Mouse (Mus musculus) hindbrain, embryonic 11.5 days (tissue): ENCODE results near the gene Zfp36l1. TPM values are rescaled to one million over a fixed set of nuclear protein-coding genes. Genes with fewer than 3 reads are reported as not detected.

Experiments used
- ATAC-seq: fragments of 200-750 bp; cut with Nextera tagmentation; 2 replicates; pipeline ENCODE4 v1.8.0; 2017; ENCODE audit warnings: mild to moderate bottlenecking, moderate TSS enrichment, moderate library complexity; ENCODE audit not compliant: low FRiP score
- DNase-seq: peaks from one replicate; pipeline ENCODE4 v3.0.0-alpha.2; 2015; ENCODE audit warnings: low spot score
- H3K27ac ChIP-seq: fragments of 300-500 bp; sonication (generic); 2 replicates; pipeline ENCODE4 v1.5.1; 2014; ENCODE audit warnings: mild to moderate bottlenecking, low read depth, low read length
- H3K27me3 ChIP-seq: fragments of 300-500 bp; sonication (generic); 2 replicates; pipeline ENCODE4 v1.6.1; 2014; ENCODE audit warnings: mild to moderate bottlenecking, low read length, moderate library complexity, mixed read lengths; ENCODE audit not compliant: control insufficient read depth, insufficient read depth
- H3K36me3 ChIP-seq: fragments of 300-500 bp; sonication (generic); 2 replicates; pipeline ENCODE4 v1.6.1; 2014; ENCODE audit warnings: mild to moderate bottlenecking, low read length, moderate library complexity, mixed read lengths; ENCODE audit not compliant: control insufficient read depth, insufficient read depth
- H3K4me1 ChIP-seq: fragments of 300-500 bp; sonication (generic); replicated peaks from 2 replicates; pipeline ENCODE4 v1.6.1; 2014; ENCODE audit warnings: low read length, mixed read lengths; ENCODE audit not compliant: control insufficient read depth, insufficient read depth
- H3K4me2 ChIP-seq: fragments of 300-500 bp; sonication (generic); replicated peaks from 2 replicates; pipeline ENCODE4 v1.6.1; 2014; ENCODE audit warnings: mild to moderate bottlenecking, low read depth, low read length
- H3K4me3 ChIP-seq: fragments of 300-500 bp; sonication (generic); 2 replicates; pipeline ENCODE4 v1.5.1; 2014; ENCODE audit warnings: low read depth, low read length
- H3K9ac ChIP-seq: fragments of 300-500 bp; sonication (generic); 2 replicates; pipeline ENCODE4 v1.6.1; 2014; ENCODE audit warnings: low read depth, low read length
- H3K9me3 ChIP-seq: fragments of 300-500 bp; sonication (generic); 2 replicates; pipeline ENCODE4 v1.6.1; 2016; ENCODE audit warnings: low read length; ENCODE audit not compliant: control insufficient read depth
- WGBS: fragments of 180-500 bp; shearing (Covaris S2); extraction: QIAGEN DNeasy Blood & Tissue Kit; methylation state at CpG from one replicate; pipeline ENCODE4 v1.1.7; 2014; 5-methylcytosine and 5-hydroxymethylcytosine counted together
- polyA plus RNA-seq: library from polyadenylated mRNA; unstranded; fragments of >200 nt; fragmentation: Nextera tagmentation; extraction: Ambion mirVana; gene quantifications from 2 replicates; pipeline ENCODE4 v1.2.1, GENCODE M21; 2014

Gene Zfp36l1
- polyA plus RNA-seq, 1 experiment from 2014 or later: 127 TPM

GRCm38 (mm10) chr12:80146227-80147223 lies 33.7 kb upstream of the Zfp36l1 start:
- no peaks in the 10 kb centered on the region for H3K36me3 ChIP-seq
- no peaks in the 10 kb centered on the region for H3K9me3 ChIP-seq
- peak; percentile 59; the same call in 1 of the 2 replicates for ATAC-seq
- H3K4me1 ChIP-seq: no peaks in the 10 kb centered on the region
- peak; percentile 90 for DNase-seq
- no peak overlapping the region for H3K4me3 ChIP-seq
- H3K4me2 ChIP-seq: no peak overlapping the region
- H3K27ac ChIP-seq: peak overlapping the region; percentile 30
- 38% methylated on average over 21 of the region's 21 CpGs for WGBS
- no peak overlapping the region for H3K9ac ChIP-seq
- no peaks in the 10 kb centered on the region for H3K27me3 ChIP-seq

GRCm38 (mm10) chr12:80145365-80145764 lies 32.6 kb upstream of the Zfp36l1 start:
- H3K4me2 ChIP-seq: no peak overlapping the region
- ATAC-seq: no peak
- 43% methylated on average over 8 of the region's 8 CpGs for WGBS

GRCm38 (mm10) chr12:80144846-80145245 lies 32.0 kb upstream of the Zfp36l1 start:
- 63% methylated on average over 3 of the region's 3 CpGs for WGBS
- ATAC-seq (no peak), DNase-seq (no peak)
- Histone ChIP-seq H3K4me1 (no peaks in the 10 kb centered on the region), H3K36me3 (no peaks in the 10 kb centered on the region), H3K4me3 (no peak overlapping the region), H3K4me2 (no peak overlapping the region), H3K9me3 (no peaks in the 10 kb centered on the region), H3K9ac (no peak overlapping the region), H3K27ac (no peak overlapping the region), H3K27me3 (no peaks in the 10 kb centered on the region)

More at GRCm38 (mm10) chr12:80145365-80145764, 32.6 kb upstream of the Zfp36l1 start:
- H3K9me3 ChIP-seq: no peaks in the 10 kb centered on the region
- H3K36me3 ChIP-seq: no peaks in the 10 kb centered on the region
- no peaks in the 10 kb centered on the region for H3K27me3 ChIP-seq
- no peak overlapping the region for H3K27ac ChIP-seq
- DNase-seq: no peak
- no peak overlapping the region for H3K9ac ChIP-seq
- H3K4me3 ChIP-seq: no peak overlapping the region
- no peaks in the 10 kb centered on the region for H3K4me1 ChIP-seq

GRCm38 (mm10) chr12:80141470-80141869 lies 28.7 kb upstream of the Zfp36l1 start:
- Histone ChIP-seq H3K9me3 (no peaks in the 10 kb centered on the region), H3K36me3 (no peaks in the 10 kb centered on the region), H3K9ac (no peak overlapping the region), H3K4me2 (no peak overlapping the region), H3K27me3 (no peaks in the 10 kb centered on the region), H3K27ac (no peak overlapping the region), H3K4me1 (no peaks in the 10 kb centered on the region), H3K4me3 (no peak overlapping the region)
- WGBS: 20% methylated on average over 7 of the region's 7 CpGs
- no peak for ATAC-seq
- DNase-seq: peak; percentile 84

GRCm38 (mm10) chr12:80141011-80141410 lies 28.2 kb upstream of the Zfp36l1 start:
- 85% methylated on average over 8 of the region's 8 CpGs for WGBS
- no peak overlapping the region for H3K27ac ChIP-seq

GRCm38 (mm10) chr12:80137744-80138143 lies 24.9 kb upstream of the Zfp36l1 start:
- H3K4me2 ChIP-seq: no peak overlapping the region
- ATAC-seq (no peak), DNase-seq (no peak)
- H3K27ac ChIP-seq: no peak overlapping the region
- H3K27me3 ChIP-seq: no peaks in the 10 kb centered on the region
- WGBS: 61% methylated on average over 1 of the region's 1 CpGs
- H3K9ac ChIP-seq: no peak overlapping the region
- no peaks in the 10 kb centered on the region for H3K4me1 ChIP-seq
- H3K9me3 ChIP-seq: no peaks in the 10 kb centered on the region
- H3K4me3 ChIP-seq: no peak overlapping the region
- H3K36me3 ChIP-seq: no peaks in the 10 kb centered on the region

More at GRCm38 (mm10) chr12:80141011-80141410, 28.2 kb upstream of the Zfp36l1 start:
- Histone ChIP-seq H3K9me3 (no peaks in the 10 kb centered on the region), H3K4me3 (no peak overlapping the region), H3K27me3 (no peaks in the 10 kb centered on the region), H3K4me1 (no peaks in the 10 kb centered on the region), H3K4me2 (no peak overlapping the region), H3K36me3 (no peaks in the 10 kb centered on the region), H3K9ac (no peak overlapping the region)
- no peak for DNase-seq
- no peak for ATAC-seq

GRCm38 (mm10) chr12:80137246-80137645 lies 24.4 kb upstream of the Zfp36l1 start:
- Histone ChIP-seq H3K4me1 (no peaks in the 10 kb centered on the region), H3K27me3 (no peaks in the 10 kb centered on the region), H3K4me3 (no peak overlapping the region), H3K36me3 (no peaks in the 10 kb centered on the region), H3K27ac (no peak overlapping the region), H3K9me3 (no peaks in the 10 kb centered on the region), H3K4me2 (no peak overlapping the region), H3K9ac (no peak overlapping the region)
- no peak for DNase-seq
- ATAC-seq: no peak
- WGBS: 90% methylated on average over 6 of the region's 6 CpGs

- no peaks in the 10 kb centered on the region for H3K36me3 ChIP-seq
- H3K27me3 ChIP-seq: no peaks in the 10 kb centered on the region
- 0 out of 2 replicates have a peak, but pooled peaks cover 2% of the 10 kb centered on the region for H3K4me1 ChIP-seq
- H3K4me3 ChIP-seq: no peak overlapping the region
- no peak overlapping the region for H3K27ac ChIP-seq
- no peak overlapping the region for H3K4me2 ChIP-seq
- DNase-seq (no peak), ATAC-seq (no peak)
- no peak overlapping the region for H3K9ac ChIP-seq
- WGBS: 95% methylated on average over 12 of the region's 12 CpGs
- H3K9me3 ChIP-seq: no peaks in the 10 kb centered on the region
Observed at GRCm38 (mm10) chr12:80136264-80136930, 23.6 kb upstream of the Zfp36l1 start.
